Mouse (Mus musculus): ENCODE data around the gene Cuta. TPM values are rescaled to one million over a fixed set of nuclear protein-coding genes. Genes with fewer than 3 reads are reported as not detected.
"Not testable (repeated sequence)": the region's sequence is repeated elsewhere in the genome, so short reads cannot be mapped to it uniquely, and the experiment has no call there.

Cuta gene
- polyA plus RNA-seq (2012; rRNA removed), result 148 and 177 TPM in 2 replicates

DNA sequence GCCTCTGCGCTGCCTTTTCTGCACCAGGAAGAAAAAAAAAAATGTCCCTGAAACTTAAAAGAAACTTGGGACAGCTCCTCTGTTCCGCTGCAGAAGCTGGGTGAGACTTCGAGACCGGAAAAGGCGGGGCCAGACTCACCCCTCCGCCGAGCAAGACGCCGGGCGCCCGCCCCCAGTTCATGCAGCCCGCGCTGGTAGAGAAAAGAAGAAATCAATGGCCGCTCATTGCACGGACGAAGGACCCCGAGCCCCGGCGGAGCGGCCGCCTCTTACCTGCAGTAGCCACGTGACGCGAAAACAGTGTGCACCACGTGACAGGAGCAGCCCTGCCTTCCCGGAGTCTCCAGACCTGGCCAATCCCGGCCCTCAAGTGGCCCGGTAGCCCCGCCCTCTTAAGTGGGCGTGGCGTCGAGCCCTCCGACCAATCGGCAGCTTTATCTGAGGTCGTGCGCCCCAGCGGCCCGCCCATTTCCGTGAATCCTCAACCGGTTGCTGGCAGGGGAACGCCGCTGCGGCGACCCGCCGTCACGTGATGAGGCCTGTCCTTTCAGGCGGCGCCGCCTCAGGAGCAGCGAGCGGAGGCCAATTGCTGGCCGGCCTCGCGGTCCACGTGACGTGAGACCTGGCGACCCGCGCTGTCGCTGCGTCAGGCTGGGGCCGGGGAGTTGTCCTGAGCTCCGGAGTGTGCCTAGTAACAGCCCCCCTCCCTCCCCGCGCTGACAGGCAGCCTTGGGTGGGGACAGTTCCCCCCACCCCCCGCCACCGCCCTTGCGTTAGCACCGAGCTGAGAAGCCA, at the start of gene Cuta:
Gene Cuta (minus strand): TSS at position 392 of the 795 bp plus-strand sequence.
- DNase-seq (ENCODE audit: low read depth, low spot score), result peak; percentile 89
- WGBS, result under 1% methylated on average over 70 of the region's 70 CpGs

- DNase-seq (ENCODE audit: low read depth, low spot score), result no peak
- 59% methylated on average over 10 of the region's 10 CpGs for WGBS
Measured at GRCm38 (mm10) chr17:26985503-26986179, 46.3 kb upstream of the Cuta start.

DNA sequence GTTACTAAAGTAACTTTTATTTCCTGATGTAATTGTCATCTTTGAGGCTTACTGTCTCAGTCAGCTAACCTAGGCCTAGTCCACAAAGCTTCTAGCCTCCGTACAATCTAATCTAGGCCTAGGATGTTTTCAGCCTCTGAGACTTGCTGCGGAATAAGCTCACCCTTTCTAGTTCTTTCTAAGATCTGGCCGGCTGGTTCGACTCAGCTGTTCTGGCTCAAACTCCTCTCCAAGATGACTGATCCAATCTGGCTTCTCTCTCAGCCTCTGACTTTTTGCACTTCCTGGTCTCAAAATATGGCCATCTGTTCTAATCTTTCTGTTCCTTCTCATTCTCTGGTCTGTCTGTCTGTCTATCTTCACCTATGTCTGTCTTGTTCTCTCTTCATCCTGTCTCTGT, 44.0 kb upstream of the Cuta start:
- WGBS, result 84% methylated on average over 4 of the region's 4 CpGs
- DNase-seq (ENCODE audit: low read depth, low spot score), result no peak

- 55% methylated on average over 2 of the region's 2 CpGs for WGBS
Measured at GRCm38 (mm10) chr17:26981050-26981449, 41.7 kb upstream of the Cuta start.

GRCm38 (mm10) chr17:26979426-26979825, 40.1 kb upstream of the Cuta start:
- DNase-seq (ENCODE audit: low read depth, low spot score), result no peak
- 57% methylated on average over 2 of the region's 2 CpGs for WGBS

More at GRCm38 (mm10) chr17:26981050-26981449, 41.7 kb upstream of the Cuta start:
- DNase-seq (ENCODE audit: low read depth, low spot score), result no peak

GRCm38 (mm10) chr17:26977354-26977753, 38.0 kb upstream of the Cuta start:
- WGBS, result 91% methylated on average over 6 of the region's 6 CpGs
- not testable (repeated sequence) for DNase-seq (ENCODE audit: low read depth, low spot score)

- DNase-seq (ENCODE audit: low read depth, low spot score), result no peak
Measured at GRCm38 (mm10) chr17:26975415-26975814, 36.0 kb upstream of the Cuta start.

- WGBS, result 88% methylated on average over 15 of the region's 15 CpGs
- no peak for DNase-seq (ENCODE audit: low read depth, low spot score)
Measured at GRCm38 (mm10) chr17:26974547-26974946, 35.2 kb upstream of the Cuta start.

GRCm38 (mm10) chr17:26972703-26973574, 33.6 kb upstream of the Cuta start, which contains the start of gene Zbtb9:
TSS of gene Zbtb9 (plus strand) at chr17:26973167.
- under 1% methylated on average over 75 of the region's 75 CpGs for WGBS
- DNase-seq (ENCODE audit: low read depth, low spot score), result peak; percentile 80

- DNase-seq (ENCODE audit: low read depth, low spot score), result no peak
- WGBS, result 2% methylated on average over 3 of the region's 3 CpGs
Measured at GRCm38 (mm10) chr17:26972107-26972506, 32.7 kb upstream of the Cuta start.

DNA sequence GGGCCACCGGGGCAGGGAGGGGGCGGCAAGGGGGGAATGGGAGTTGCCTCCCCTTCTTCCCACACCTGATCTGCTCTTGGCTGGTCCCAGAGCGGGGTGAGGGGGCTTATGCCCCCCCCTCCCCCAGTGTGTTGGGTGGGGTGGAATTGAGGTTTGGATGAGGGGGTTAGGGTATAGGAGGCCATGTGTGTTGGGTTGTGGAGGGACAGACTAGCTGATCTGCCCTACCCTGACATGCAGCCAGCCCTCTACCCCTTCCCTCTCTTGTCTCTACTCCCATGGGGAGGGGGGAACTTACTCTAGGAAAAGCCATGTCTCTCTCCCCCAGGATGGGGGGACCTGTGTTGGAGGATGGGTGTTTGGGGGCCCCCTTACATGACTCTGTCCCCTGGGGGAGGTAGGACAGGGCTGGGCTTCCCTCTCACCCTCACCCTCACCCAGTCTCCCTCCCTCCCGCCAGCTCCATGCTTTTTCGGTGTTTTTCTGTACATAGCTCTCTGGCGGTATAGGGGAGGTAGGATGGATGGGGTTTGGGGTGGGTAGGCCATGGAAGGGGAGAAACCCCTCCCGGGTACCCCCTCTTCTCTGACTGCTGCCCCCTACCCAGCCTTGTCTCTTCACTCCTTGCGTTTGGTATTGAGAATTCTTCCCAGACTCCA, 32.0 kb upstream of the Cuta start:
- no peak for DNase-seq (ENCODE audit: low read depth, low spot score)
- 68% methylated on average over 8 of the region's 8 CpGs for WGBS

- WGBS, result 76% methylated on average over 11 of the region's 12 CpGs
- no peak for DNase-seq (ENCODE audit: low read depth, low spot score)
Measured at GRCm38 (mm10) chr17:26970221-26970620, 30.9 kb upstream of the Cuta start.

- 87% methylated on average over 6 of the region's 6 CpGs for WGBS
- no peak for DNase-seq (ENCODE audit: low read depth, low spot score)
Measured at GRCm38 (mm10) chr17:26969257-26969656, 29.9 kb upstream of the Cuta start.

GRCm38 (mm10) chr17:26968200-26968611, 28.8 kb upstream of the Cuta start:
- no peak for DNase-seq (ENCODE audit: low read depth, low spot score)
- WGBS, result 86% methylated on average over 6 of the region's 6 CpGs

DNA sequence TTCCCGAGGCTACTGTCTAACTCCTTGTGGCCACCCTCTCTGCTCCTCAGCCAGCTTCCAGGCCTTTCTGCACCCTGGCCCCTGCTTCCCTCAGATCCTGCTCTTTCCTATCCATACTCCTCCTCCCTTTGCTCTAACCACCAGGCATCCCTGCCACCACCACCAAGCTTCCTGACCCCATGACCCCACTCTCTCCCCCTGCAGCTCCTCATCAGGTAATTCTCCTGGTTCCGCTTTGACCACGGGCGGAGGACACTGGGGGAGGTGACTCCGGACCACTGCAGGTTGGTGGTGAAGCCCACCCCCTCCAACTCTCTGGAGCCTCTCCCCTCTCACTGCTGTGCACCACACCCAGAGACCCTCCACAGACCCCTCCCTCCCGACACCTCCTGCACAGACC, 28.1 kb upstream of the Cuta start:
- no peak for DNase-seq (ENCODE audit: low read depth, low spot score)
- 91% methylated on average over 6 of the region's 6 CpGs for WGBS

GRCm38 (mm10) chr17:26966993-26967392, 27.6 kb upstream of the Cuta start:
- DNase-seq (ENCODE audit: low read depth, low spot score), result no peak
- 90% methylated on average over 11 of the region's 11 CpGs for WGBS

GRCm38 (mm10) chr17:26961572-26962240, 22.3 kb upstream of the Cuta start:
- no peak for DNase-seq (ENCODE audit: low read depth, low spot score)
- WGBS, result 63% methylated on average over 21 of the region's 21 CpGs

GRCm38 (mm10) chr17:26959815-26960214, 20.4 kb upstream of the Cuta start:
- 94% methylated on average over 4 of the region's 4 CpGs for WGBS
- no peak for DNase-seq (ENCODE audit: low read depth, low spot score)

DNA sequence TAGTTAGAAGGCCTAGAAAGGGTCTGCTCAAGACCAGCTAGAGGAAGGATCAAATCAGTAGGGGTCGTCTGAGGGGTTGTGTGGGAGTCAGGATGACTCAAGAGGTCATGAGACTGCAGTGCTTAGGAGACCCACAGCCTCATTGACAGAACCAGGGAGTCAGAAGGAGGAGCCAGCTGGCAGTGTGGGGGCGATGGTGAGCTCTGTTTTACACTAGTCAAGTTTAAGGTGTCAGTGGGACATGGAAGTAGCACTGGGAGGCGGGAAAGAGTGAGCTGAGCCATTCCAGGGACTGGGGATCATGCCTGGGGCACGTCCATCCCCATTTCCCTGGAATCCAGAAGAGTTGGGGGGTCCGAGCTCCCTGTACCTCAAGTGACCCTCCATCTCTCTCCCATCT, 19.5 kb upstream of the Cuta start:
- no peak for DNase-seq (ENCODE audit: low read depth, low spot score)
- 68% methylated on average over 5 of the region's 5 CpGs for WGBS
